Mouse (Mus musculus): ENCODE measurements around the gene Upf2.

The Upf2 gene

GRCm38 (mm10) chr2:5950766-5951595 is at the start of gene Upf2:
TSS of gene Upf2 (plus strand) at chr2:5951469.
- DNase-seq (ENCODE audit: extremely low read depth, low read depth) = peak; percentile 92

DNA sequence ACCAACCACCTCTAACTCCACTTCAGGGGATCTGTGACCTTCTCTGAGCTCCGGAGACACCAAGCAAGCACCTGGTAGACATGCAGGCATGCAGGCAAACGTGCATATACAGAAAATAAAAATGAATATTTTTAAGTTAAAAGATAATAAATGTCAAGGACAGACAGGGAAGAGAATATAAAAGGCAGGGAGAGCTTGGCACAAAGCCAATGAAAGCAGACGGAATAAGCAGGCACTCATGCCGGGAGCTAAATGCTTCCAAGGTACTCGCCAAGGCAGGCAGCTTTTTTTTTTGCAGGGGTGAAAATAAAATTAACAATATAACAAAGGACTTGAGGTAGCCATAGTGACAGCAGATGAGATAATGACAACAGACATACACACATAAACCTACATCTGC is 45.2 kb upstream of the Upf2 start:
- no peak for DNase-seq (ENCODE audit: extremely low read depth, low read depth)

GRCm38 (mm10) chr2:5906625-5907024 is 44.6 kb upstream of the Upf2 start:
- DNase-seq (ENCODE audit: extremely low read depth, low read depth) = peak; percentile 54

GRCm38 (mm10) chr2:5911282-5911965 is 39.8 kb upstream of the Upf2 start:
- no peak for DNase-seq (ENCODE audit: extremely low read depth, low read depth)

DNA sequence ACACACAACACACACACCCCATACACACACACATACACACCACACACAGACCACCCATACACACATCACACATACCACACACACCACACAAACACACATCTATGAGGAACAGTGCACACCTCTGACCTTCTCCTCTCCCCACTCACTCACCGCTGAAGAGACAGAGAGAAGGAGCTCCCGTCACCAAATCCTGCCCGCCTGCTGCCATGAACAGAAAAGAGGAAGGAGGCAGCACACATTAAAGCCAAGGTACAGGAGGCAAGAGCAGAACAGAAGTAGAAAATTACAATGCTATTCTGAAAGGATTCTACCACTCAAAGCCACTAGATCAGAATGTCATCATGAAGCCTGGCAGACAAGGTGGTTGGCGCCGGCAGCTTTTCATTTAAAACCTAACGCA is 28.4 kb upstream of the Upf2 start:
- DNase-seq (ENCODE audit: extremely low read depth, low read depth) = no peak

- DNase-seq (ENCODE audit: extremely low read depth, low read depth) = no peak
Observed at GRCm38 (mm10) chr2:5923786-5924185, 27.5 kb upstream of the Upf2 start.

DNA sequence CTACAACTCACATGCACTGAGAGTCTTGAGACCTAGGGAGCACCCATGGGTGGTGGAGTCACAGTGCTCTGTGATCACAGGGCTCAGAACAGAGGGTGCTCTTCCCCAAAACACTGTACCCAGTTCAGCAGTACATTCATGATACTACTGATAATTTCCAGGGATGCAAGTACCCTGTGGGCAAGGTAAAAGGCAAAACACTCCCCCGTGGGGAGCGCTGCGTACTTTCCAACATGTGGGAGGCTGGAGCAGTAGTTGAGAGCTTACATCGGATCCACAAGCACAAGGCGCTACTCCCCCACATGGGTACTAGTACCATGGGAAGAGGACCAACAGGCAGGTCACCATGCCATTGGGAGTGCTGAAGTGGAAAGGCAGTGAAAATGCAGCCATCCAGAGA is 23.8 kb upstream of the Upf2 start:
- no peak for DNase-seq (ENCODE audit: extremely low read depth, low read depth)

DNA sequence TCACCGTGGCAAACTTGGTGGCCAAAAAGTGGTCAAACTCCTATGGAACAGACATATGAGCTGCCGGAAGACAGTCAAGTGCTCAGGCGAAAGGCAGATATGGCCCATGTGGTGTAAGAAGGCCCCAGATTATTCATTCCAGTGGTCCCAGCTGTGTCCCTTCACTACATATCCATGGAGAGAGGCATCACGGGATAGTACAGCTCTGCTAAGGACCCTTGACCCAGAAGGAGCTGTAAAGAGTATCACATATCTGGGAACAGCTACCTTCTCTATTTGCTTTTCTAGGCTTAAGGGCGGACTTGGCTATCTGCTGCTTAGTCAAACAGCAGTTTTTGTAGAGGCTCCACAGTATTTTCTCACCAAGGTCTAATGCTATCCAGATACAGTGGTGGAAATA is 21.5 kb upstream of the Upf2 start:
- DNase-seq (ENCODE audit: extremely low read depth, low read depth) = no peak

DNA sequence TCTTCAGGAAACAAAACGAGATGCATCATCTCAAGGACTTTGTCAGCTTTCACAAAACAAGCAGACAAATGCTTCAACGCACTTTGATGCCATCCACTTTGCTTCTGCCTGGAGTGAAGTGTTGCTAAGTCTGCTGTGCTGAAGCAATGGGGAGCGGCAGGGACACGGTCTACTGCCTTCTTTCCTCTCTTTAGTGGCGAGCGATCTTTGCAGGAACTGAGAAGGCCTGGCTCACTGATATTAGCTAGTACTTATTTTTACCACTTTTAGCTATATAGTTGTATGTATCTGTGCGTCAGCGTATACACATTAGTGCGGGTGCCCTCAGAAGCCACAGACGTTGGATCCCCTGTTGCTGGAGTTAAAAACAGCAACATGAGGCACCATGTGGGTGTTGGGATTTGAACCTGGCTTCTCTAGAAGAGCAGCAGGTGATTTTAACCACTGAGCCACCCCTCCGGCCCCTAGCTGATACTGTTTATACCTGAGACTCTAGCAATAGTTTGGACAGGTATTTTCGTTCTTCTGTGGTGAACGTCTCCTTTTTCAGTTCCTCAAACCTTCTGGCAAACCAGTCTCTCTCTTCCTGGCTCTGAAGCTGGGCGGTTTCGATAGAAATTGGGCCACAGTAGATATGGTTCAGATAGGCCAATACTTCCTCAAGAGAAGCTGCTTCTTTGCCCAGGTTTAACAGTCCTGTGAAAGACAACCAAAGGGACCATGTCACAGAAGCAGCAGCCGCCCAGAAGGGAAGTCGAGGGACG is 20.8 kb upstream of the Upf2 start:
- DNase-seq (ENCODE audit: extremely low read depth, low read depth) = peak; percentile 82

DNA sequence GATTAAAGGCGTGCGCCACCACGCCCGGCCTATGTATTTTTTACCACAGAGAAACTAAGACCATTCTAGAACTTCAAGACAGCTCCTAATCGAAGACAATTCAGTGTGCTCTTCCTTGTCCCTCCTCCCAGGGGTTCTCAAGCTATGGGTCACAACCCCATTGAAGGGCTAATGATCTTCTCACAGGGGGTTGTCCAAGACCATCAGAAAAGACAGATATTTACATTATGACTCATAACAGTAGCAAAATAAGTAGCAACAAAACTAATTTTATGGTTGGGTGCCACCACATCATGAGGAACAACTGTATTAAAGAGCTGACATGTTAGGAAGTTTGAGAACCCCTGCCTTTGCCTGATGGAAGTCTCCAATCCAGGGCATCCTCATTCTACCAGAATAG is 19.3 kb upstream of the Upf2 start:
- no peak for DNase-seq (ENCODE audit: extremely low read depth, low read depth)

DNA sequence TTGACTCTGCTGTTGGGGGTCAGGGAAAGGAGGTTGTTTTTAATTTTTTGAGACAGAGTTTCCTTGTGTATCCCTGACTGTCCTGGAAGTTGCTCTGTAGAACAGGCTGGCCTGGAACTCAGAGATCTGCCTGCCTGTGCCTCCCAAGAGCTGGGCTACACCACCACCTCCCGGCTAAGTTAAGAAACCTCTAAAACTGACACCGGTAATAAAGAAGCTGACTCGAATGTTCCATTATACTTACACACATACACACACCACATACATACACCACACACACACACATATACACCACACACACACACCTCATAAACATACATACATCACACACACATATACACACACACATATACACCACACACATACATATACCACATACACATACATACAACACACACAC is 16.3 kb upstream of the Upf2 start:
- no peak for DNase-seq (ENCODE audit: extremely low read depth, low read depth)

GRCm38 (mm10) chr2:5936068-5936467 is 15.2 kb upstream of the Upf2 start:
- DNase-seq (ENCODE audit: extremely low read depth, low read depth) = no peak

GRCm38 (mm10) chr2:5936550-5936949 is 14.7 kb upstream of the Upf2 start:
- DNase-seq (ENCODE audit: extremely low read depth, low read depth) = no peak

GRCm38 (mm10) chr2:5939319-5939718 is 11.9 kb upstream of the Upf2 start:
- no peak for DNase-seq (ENCODE audit: extremely low read depth, low read depth)

DNA sequence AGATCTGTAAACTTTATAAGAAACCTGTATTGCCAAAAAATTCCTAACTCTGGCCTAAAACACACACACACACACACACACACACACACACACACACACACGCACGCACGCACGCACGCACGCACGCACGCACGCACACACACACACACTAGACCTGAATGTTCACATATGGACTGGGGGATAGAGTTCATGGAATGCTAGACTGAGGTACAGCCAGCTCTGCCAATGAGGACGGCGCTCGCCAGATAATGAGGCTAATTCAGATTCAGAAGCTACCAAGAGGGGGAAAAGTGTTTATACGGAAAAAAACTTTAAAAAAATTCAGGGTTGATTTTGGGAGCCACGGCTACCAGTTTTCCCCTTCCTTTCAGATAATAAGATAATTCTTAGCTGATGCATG is 11.4 kb upstream of the Upf2 start:
- DNase-seq (ENCODE audit: extremely low read depth, low read depth) = no peak

GRCm38 (mm10) chr2:5940936-5941335 is 10.3 kb upstream of the Upf2 start:
- DNase-seq (ENCODE audit: extremely low read depth, low read depth) = no peak

DNA sequence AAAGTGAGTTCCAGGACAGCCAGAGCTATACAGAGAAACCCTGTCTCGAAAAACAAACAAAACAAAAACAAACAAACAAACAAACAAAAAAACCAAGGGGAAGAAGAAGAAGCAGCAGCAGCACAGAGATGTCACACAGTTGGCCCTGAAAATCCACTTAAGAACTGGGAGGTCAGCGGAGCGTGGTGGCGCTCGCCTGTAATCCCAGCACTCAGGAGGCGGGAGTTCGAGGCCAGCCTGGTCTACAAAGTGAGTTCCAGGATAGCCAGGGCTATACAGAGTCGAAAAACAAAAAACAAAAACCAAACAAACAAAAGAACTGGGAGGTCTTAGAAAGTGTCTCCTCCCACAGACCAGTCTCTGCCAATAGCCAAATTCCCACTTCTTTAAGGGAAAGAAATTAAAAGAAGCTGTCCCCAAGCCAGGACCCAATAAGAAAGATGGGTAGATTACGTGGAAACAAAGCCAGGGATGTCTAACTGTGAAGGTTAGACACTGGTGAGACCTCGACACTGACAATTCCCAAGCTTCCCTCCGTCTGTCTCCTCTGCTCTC is 9.3 kb upstream of the Upf2 start:
- no peak for DNase-seq (ENCODE audit: extremely low read depth, low read depth)

- DNase-seq (ENCODE audit: extremely low read depth, low read depth) = peak; percentile 47
Observed at GRCm38 (mm10) chr2:5942416-5943032, 8.7 kb upstream of the Upf2 start, which contains the start of gene Dhtkd1. TSS of gene Dhtkd1 (minus strand) at chr2:5942792.

- DNase-seq (ENCODE audit: extremely low read depth, low read depth) = no peak
Observed at GRCm38 (mm10) chr2:5943071-5943470, 8.2 kb upstream of the Upf2 start.

- no peak for DNase-seq (ENCODE audit: extremely low read depth, low read depth)
Observed at GRCm38 (mm10) chr2:5945629-5946028, 5.6 kb upstream of the Upf2 start.

DNA sequence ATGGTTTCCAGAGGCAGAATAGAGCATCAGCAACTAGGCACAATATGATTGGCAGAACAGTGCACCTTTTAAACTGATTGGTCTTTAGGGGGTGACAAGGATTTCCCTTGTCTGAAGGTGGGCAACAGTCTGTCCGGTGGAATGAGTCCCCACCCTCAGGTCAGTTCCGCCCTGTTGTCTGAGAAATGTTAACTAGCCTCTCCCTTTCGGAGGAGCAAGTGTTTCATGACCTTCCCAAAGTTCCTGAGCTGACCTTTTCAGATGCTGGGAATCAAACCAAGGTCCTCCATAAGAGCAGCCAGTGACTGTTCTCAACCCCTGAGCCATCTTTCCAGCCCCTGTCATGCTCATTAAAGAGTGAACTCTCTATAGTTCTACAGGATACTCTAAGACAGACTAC is 4.4 kb upstream of the Upf2 start:
- DNase-seq (ENCODE audit: extremely low read depth, low read depth) = no peak

Data from MEL-GATA-1-ER (cell line).